Mouse (Mus musculus) limb, embryonic 13.5 days (tissue): ENCODE results near the gene Fam110a. TPM values are rescaled to one million over a fixed set of nuclear protein-coding genes. Genes with fewer than 3 reads are reported as not detected.

ENCODE experiments used
- microRNA counts: library from miRNA; unstranded; fragments of <30 nt; microRNA quantifications from one replicate; lab custom pipeline; 2016
- microRNA-seq: library from miRNA; unstranded; fragments of <30 nt; microRNA quantifications from one replicate; pipeline ENCODE4, GENCODE M21; 2016
- polyA plus RNA-seq: library from polyadenylated mRNA; unstranded; fragments of >200 nt; fragmentation: Nextera tagmentation; extraction: Ambion mirVana; gene quantifications from 2 replicates; pipeline ENCODE4 v1.2.1, GENCODE M21; 2015

Fam110a gene
- polyA plus RNA-seq, 1 experiment from 2014 or later = 25.4 TPM

MicroRNA genes within 50 kb of the gene (microRNA counts, 519-probe panel; counts per million panel counts)
- microRNA mmu-miR-1953 (lab: Ali Mortazavi, UCI) = not detected

Small RNA genes lying within 50 kb of the gene (microRNA-seq; reads per million reads assigned to microRNA genes)
- gene Mir1953 = not detected

Other genes starting within 250 kb of the Fam110a start
- 45.7 and 46.3 TPM in 2 replicates for gene Psmf1, start 236.0 kb downstream of the Fam110a start, polyA plus RNA-seq
- 0.74 and 1.0 TPM in 2 replicates for gene Rspo4, start 137.3 kb downstream of the Fam110a start, polyA plus RNA-seq
- gene Angpt4, start 69.0 kb downstream of the Fam110a start, polyA plus RNA-seq = 0.22 and 0.43 TPM in 2 replicates
- gene Slc52a3, start 16.3 kb upstream of the Fam110a start, polyA plus RNA-seq = 1.6 and 1.8 TPM in 2 replicates
- gene Scrt2, start 101.3 kb upstream of the Fam110a start, polyA plus RNA-seq = not detected in 2 replicates
- gene Srxn1, start 125.3 kb upstream of the Fam110a start, polyA plus RNA-seq = 9.4 and 10.5 TPM in 2 replicates
- 7.6 and 8.8 TPM in 2 replicates for gene Tcf15, start 163.3 kb upstream of the Fam110a start, polyA plus RNA-seq
- 99.4 and 109 TPM in 2 replicates for gene Csnk2a1, start 246.6 kb upstream of the Fam110a start, polyA plus RNA-seq